Mouse (Mus musculus): ENCODE results near the gene March6. TPM values are rescaled to one million over a fixed set of nuclear protein-coding genes. Genes with fewer than 3 reads are reported as not detected.

March6 gene
- total RNA-seq, 4 experiments from 2014 or later: 181 to 200 (median 192) TPM

DNA sequence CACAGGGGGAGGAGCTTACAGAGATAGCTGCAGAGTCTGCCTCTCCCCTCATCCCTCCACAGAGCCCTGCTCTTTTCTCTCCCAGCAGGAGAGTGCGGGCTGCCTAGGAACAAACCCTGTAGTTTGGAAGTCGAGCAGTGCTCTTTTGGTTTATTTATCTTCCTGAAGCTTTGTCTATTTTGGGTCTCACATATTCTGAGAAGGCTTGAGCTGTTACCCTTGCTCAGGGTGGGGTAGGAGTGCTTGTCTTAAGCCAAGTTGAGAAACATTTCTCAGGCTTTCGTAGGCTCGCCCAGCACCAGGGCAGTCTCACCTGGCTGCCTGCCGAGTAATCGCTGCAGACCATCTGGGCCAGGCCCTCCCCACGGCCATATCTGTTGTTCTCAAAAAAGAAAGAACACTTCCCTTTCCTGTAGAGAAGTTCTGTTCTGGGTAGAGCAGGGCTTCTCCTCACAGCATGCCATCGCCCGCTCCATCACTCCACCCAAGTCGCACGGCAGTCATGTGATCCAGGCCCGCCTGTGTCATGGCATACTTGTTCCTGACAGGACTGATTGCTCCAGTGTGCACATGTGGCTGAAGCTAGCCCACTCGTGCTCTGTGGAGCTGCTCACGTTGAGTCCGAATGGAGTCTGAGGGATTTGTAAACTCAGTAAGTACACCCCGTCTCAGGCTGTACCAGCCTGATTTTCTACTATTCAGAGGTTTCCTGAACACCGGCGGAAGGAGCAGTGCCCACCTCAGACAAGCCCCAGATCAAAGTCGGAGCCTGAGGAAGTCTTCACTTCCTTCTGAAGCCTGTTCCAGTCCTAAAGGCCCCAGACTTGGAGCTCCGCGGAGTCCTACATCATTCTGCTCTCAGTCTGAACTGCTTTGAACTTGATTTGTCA, 112.8 kb downstream of the March6 start:
- DNase-seq (ENCODE audit: low spot score in 2 of 2): peak in 1 of 2 experiments; percentile 83

DNA sequence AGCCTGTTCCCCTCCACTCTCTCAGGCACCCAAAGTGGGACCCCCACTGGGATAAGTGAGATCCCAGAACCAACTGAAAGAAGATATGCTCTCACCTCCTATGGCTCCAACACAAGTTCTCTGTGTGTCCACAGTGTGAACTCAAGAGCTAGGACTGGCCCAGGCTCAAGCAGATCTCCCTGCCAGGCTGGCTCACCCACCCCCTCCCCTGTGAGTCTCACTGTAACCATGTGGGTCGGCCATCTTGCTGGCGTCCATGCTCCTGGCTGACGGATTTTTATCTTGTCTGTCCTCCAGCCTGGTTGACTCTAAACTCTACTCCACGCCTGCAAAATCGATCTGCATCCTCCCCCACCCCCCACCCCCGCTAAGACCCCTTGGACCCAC, 113.5 kb downstream of the March6 start:
- no peak for DNase-seq (ENCODE audit: low spot score in 2 of 2)

DNA sequence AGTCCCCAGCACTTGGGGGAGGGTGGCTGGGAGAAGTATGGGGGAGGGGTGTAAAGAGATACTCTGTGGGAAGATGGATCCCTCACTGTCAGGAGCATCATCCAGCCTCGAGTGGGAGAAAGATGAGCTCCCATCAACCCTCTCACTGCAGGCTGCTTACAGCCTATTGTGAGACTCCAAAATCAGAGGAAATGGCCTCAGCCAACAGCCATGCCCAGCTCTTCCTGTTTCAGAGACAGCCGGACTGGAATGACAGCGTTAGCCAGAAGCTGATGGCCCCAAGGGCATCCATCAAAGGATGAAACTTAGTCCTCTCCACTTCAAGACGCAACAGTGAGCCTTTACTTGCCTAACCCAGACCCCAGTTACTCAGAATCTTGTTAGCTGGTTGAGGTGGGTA, 115.7 kb downstream of the March6 start:
- no peak for DNase-seq (ENCODE audit: low spot score in 2 of 2)

DNA sequence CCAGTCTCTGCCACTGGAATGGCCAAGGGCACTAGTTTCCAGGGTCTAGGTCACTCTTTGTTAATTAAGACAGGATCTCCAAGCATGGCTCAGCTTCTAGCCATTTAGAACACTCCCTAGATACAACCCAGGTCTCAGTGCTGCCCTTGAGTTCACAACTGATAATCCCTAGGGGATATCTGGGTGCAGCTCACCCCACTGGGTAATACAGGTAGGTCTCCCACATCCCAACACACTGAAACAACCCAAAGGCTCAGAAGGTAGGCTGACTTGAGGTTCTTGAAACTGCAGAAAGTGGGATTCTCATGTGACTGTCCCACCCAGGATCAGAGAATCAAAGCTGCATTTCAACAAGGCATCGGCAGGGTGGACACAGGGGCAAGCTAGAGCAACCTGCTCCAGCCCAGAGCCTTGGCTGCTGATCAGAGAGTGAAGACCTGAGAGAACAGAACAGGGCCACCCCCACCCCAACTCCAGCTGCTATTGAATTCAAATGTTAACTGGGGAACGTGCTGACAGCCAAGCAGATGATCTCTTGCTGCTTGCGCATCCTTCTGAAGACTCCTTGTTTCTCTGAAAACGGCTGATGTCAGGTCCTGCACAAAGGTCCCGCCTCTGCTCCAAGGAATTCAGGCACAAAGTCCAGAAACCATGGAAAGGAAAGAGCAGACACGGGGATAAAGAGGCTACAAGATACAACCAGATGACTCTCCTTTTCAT, 116.5 kb downstream of the March6 start:
- DNase-seq (ENCODE audit: low spot score in 2 of 2): no peak

DNA sequence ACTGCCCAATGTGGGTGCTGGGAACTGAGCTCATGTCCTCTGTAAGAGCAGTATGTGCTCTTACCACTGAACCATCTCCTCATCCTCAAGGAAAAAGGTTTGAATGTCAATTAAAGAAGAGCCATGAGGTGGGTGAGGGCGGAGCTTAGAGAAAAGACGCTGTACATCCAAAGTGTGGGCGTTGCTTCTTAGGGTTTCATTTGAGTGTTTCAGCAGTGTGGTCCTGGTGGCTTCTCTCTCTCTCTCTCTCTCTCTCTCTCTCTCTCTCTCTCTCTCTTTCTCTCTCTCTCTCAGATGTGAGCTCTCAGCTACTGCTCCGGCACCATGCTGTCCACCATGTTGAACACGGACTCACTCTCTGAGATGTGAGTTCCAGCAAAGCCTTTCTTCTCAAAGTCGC, 117.2 kb downstream of the March6 start:
- DNase-seq (ENCODE audit: low spot score in 2 of 2): no peak

DNA sequence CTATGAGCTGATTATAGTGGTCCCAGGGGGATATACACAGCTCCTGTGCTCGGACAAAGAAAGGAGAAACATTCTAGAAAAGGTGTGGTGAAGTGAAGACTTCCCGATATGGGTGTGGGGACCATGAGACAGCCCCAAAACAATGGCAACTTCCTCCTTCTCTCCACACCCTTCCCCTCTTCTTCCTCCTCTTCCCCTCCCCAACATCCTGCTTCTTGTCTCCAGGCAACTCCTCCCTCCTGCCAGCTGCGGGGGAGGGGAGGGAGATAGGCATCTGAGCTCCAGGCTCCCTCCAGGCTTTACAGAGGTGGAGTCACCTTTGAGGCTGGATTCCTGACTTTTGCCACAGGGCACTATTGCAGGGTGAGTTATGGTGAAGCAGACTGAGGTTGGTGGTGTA, 117.9 kb downstream of the March6 start:
- DNase-seq (ENCODE audit: low spot score in 2 of 2): no peak

DNA sequence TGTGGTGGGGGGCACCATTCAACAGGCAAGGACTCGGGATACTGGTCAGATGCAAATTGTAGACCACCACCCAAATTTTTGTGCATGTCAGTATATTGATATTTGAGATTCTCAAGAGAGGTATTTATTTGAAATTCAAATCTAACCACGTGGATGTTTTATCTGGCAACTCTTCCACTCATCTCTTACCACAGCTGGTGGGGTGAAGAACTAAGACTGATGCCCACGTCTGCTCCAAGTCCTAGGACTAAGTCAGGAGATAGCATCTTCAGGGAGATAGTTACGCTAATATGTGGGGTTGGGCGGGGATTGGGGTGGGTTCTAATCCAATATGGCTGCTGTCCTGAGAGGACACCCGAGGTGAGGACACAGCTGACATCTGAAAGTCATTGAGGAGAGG, 118.4 kb downstream of the March6 start:
- DNase-seq (ENCODE audit: low spot score in 2 of 2): no peak

DNA sequence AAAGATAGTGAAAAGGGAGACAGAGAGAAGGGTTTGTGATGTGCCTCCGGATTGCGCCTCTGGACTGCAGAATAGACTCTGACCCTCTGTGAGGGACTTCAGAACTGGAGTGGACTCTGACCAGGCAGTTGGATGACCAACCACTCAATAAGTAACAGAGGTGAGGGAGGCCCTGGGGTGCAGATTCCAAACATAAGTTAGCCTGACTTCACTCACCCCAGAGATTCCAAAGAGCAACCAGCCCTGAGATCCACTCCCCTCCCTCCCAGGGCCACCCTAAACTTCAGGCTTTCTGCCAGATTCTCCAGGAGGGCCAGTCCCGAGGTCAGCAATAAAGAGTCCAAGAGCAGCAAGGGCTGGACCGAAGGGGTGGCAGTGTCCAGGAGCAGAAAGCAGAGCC, 123.4 kb downstream of the March6 start:
- no peak for DNase-seq (ENCODE audit: low spot score in 2 of 2)

DNA sequence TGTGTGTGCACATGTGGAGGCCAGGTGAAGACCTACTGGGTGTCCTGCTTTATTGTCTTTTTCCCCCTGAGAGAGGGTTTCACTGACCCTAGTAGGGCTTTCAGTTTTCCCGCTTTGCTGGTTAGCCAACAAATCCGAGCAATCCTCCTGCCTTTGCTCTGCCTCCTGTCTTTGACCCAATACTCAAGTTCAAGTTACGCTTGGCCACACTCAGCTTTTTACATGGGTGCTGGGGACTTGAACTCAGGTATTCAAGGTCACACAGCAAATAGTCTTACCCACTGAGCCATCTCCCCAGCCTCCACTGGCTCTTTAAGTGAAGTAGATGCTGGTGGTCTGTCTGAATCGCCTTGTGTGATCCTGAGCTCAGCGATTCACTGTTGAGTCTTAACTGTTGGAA, 124.0 kb downstream of the March6 start:
- DNase-seq (ENCODE audit: low spot score in 2 of 2): no peak

Other genes starting within 250 kb of the March6 start
- 10 to 100 TPM; 61.4 to 76.2 (median 72.9) TPM for gene Ankrd33b, start 163.3 kb downstream of the March6 start, total RNA-seq (2022)
- 1 to 10 TPM in 1 of 4 experiments, under 1 TPM in 2, not detected in 1; 0.53 to 1.3 (median 0.59) TPM for gene Ropn1l, start 77.3 kb downstream of the March6 start, total RNA-seq (2022)
- gene Cmbl, start 34.3 kb upstream of the March6 start, total RNA-seq (2022): 10 to 100 TPM; 17.9 to 22.7 (median 20.8) TPM
- 100 to 1,000 TPM; 154 to 187 (median 183) TPM for gene Cct5, start 70.8 kb upstream of the March6 start, total RNA-seq (2022)
- 10 to 100 TPM; 10.4 to 11.4 (median 10.8) TPM for gene Fam173b, start 70.8 kb upstream of the March6 start, total RNA-seq (2022)